Mouse (Mus musculus) cerebellum, postnatal 10 days (tissue): ENCODE results near the gene Usp42.

Experiments
- DNase-seq, 2 experiments: peaks; one replicate each; pipeline ENCODE4 v3.0.0; 2021; ENCODE audit warnings: mixed read lengths in 2 of 2

Usp42 gene

GRCm38 (mm10) chr5:143732180-143732891, at the start of gene Usp42:
Gene Usp42, minus strand, starts transcription at chr5:143732280.
- peak; percentile 97 to 98 for DNase-seq

GRCm38 (mm10) chr5:143760508-143760907, 28.4 kb upstream of the Usp42 start:
- no peak for DNase-seq

- DNase-seq = no peak
Measured at GRCm38 (mm10) chr5:143759554-143759953, 27.5 kb upstream of the Usp42 start.

GRCm38 (mm10) chr5:143757755-143758443, 25.8 kb upstream of the Usp42 start:
- DNase-seq = peak; percentile 89 to 94

- no peak for DNase-seq
Measured at GRCm38 (mm10) chr5:143755529-143756141, 23.6 kb upstream of the Usp42 start.

- DNase-seq = no peak
Measured at GRCm38 (mm10) chr5:143749630-143750208, 17.6 kb upstream of the Usp42 start.

- peak; percentile 63 for DNase-seq
Measured at GRCm38 (mm10) chr5:143731483-143732112, 482 bp downstream of the Usp42 start.

- no peak for DNase-seq
Measured at GRCm38 (mm10) chr5:143730915-143731314, 1.2 kb downstream of the Usp42 start.

- DNase-seq = no peak
Measured at GRCm38 (mm10) chr5:143721962-143722361, 10.1 kb downstream of the Usp42 start.

- DNase-seq = no peak
Measured at GRCm38 (mm10) chr5:143712011-143712800, 19.9 kb downstream of the Usp42 start.

GRCm38 (mm10) chr5:143711326-143711725, 20.8 kb downstream of the Usp42 start:
- peak; percentile 78 to 80 for DNase-seq

GRCm38 (mm10) chr5:143706822-143707200, 25.3 kb downstream of the Usp42 start:
- no peak for DNase-seq

- no peak for DNase-seq
Measured at GRCm38 (mm10) chr5:143706030-143706821, 25.9 kb downstream of the Usp42 start.

- no peak for DNase-seq
Measured at GRCm38 (mm10) chr5:143705659-143705982, 26.5 kb downstream of the Usp42 start.

GRCm38 (mm10) chr5:143704875-143705658, 27.0 kb downstream of the Usp42 start:
- DNase-seq = peak; percentile 74 to 80

GRCm38 (mm10) chr5:143701074-143701473, 31.0 kb downstream of the Usp42 start:
- no peak for DNase-seq

GRCm38 (mm10) chr5:143700247-143700646, 31.8 kb downstream of the Usp42 start:
- no peak for DNase-seq

GRCm38 (mm10) chr5:143698454-143698853, 33.6 kb downstream of the Usp42 start:
- no peak for DNase-seq

- no peak for DNase-seq
Measured at GRCm38 (mm10) chr5:143696323-143696722, 35.8 kb downstream of the Usp42 start.

GRCm38 (mm10) chr5:143690926-143691325, 41.2 kb downstream of the Usp42 start:
- no peak for DNase-seq

- no peak for DNase-seq
Measured at GRCm38 (mm10) chr5:143690392-143690791, 41.7 kb downstream of the Usp42 start.
